Mouse (Mus musculus): Measurements from ENCODE around the gene Gtf2f2.

- TF ChIP-seq CTCF (IDR thresholded peaks at IDR 0.05 in 2 of 3, conservative IDR thresholded peaks at IDR 0.05 in 1 of 3; ENCODE audit: control insufficient read depth in 1 of 3, insufficient read depth in 1 of 3, low read depth in 2 of 3, low read length in 3 of 3, poor library complexity in 1 of 3, severe bottlenecking in 1 of 3) (no peak), POLR2A (IDR thresholded peaks at IDR 0.05; ENCODE audit: control insufficient read depth in 1 of 2, insufficient read depth in 1 of 2, low read depth in 1 of 2, low read length in 2 of 2, poor library complexity in 1 of 2) (no peak), USF1 (IDR thresholded peaks at IDR 0.05; ENCODE audit: low read depth, low read length) (no peak), EP300 (IDR thresholded peaks at IDR 0.05; ENCODE audit: low read depth in 1 of 2, low read length in 2 of 2) (no peak), GATA1 (IDR thresholded peaks at IDR 0.05; ENCODE audit: low read depth, low read length) (no peak), MAX (IDR thresholded peaks at IDR 0.05; ENCODE audit: low read length) (no peak), E2F4 (IDR thresholded peaks at IDR 0.05; ENCODE audit: borderline replicate concordance, low read depth, low read length) (no peak), CHD1 (IDR thresholded peaks at IDR 0.05; ENCODE audit: low read depth, low read length) (no peak), MXI1 (IDR thresholded peaks at IDR 0.05; ENCODE audit: low read depth, low read length) (no peak), POLR2AphosphoS2 (IDR thresholded peaks at IDR 0.05; ENCODE audit: low read length) (no peak)
These were observed 126.8 kb downstream of the Gtf2f2 start for GRCm38 (mm10) chr14:75883873-75884272.

Measured in MEL (cell line).